Mouse (Mus musculus) layer of hippocampus, adult 11-12 months (tissue): ENCODE data around the gene Tunar.

Source experiments
- DNase-seq: peaks from one replicate; pipeline ENCODE4 v3.0.0; 2022; ENCODE audit warnings: low spot score

Tunar gene

DNA sequence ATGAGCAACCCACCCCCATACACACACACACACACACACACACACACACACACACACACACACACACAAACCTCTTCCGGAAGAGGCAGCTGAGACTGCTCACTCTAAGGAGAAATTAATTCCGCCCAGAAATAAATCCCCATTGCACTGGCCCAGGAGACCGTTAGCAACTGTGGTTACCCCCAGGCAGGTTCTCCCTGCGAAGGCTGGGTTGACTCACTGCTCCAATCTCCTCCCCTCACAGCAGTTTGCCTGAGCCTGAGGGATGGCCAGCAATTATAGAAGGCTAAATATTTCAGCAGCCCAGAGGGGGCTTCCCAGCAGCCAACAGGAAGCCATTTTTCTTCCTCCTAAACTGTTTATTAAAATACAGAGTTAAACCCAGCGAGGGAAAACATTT is 64.5 kb downstream of the Tunar start:
- DNase-seq = no peak

DNA sequence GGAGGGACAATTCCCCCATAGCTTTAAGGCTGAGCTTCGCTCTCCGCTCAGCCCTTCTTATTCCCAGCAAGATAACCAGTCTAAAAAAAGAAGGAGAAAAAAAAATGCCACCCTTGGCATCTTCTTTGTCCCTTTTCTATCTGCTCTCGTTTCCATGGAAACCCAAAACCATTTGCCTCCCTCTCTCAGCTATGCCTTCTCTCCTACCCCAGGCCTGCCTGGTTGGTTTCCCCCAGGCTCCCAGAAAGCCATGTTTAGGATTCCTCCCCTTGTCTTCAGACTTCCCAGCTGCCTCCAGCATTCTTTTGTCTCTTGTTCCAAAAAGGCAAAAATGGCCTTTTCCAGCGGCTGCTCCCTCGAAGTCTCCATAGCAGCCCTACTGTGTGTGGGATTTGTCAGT is 70.1 kb downstream of the Tunar start:
- no peak for DNase-seq

DNA sequence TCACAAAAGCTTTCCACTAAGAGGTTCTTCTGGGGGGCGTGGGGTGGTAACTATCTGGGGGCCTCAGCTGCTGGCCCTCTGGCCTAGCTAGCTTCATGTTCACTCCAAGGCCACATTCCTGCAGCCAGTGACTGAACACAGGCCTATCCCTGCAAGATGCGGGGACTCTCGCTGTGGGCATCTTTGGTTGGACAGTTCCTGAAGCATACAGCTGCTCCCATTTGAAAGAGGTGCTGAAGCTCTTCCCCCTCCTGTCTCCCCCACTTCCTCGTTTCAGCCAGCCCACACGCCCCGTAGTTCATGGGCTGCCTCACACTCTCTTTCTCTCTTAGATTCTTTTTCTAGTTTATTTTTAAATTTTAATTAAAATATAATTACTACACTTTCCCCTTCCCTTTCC is 72.3 kb downstream of the Tunar start:
- no peak for DNase-seq

DNA sequence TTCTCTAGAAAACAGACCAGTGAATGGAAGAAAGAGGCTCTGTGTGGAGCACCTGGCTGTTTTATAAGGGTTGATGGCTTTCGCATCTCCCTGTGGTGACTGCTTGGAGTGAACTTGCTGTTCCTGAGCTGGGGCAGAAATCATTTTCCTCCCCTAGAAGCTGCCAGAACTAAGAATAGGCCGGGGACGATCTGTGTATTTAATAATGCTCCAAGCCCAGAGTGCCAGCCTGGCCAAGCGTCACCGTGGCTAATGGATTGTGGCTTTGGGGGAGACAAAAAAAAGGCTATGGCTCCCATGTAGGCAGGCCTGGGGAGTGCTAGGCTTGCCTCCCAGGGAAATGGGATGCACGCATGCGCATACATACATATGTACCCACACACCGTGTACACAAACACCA is 80.2 kb downstream of the Tunar start:
- DNase-seq = no peak

DNA sequence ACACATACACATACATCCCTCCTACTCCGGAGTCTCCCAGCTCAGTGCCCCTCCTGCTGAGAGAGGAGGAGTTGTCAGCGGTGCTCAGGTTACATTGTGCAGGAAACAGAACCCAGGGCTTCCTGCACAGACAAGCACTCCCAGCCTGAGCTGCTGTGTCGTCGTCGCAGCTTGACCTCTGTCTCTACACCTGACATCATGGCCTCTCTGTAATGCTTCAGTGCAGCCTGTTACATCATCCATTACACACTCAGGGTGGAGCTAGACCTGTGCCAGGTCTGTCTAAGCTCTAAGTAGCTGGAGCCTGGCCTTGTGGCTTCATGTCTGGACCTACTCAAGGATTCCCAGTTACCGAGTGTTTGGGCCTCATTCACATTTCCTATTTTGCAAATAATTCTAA is 86.8 kb downstream of the Tunar start:
- DNase-seq = no peak

DNA sequence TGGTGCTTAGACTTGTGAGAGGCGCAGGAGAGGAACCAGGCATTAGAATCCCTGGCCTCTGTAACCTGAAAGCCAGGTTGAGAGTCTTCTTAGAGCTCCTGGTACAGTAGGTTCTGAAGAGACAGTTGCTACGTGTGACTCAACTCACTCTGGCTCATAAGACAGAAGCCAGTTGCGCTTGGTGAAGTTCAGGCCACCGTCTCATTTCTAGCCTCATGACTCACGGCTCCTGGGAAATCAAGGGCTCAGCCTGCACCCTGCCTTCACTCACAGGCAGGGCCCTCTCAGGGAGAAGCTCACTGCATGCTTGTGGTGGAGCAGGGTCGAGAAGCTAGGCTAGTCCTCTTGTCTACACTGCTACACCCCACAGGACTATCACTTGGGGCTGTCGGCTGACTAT is 92.9 kb downstream of the Tunar start:
- no peak for DNase-seq

DNA sequence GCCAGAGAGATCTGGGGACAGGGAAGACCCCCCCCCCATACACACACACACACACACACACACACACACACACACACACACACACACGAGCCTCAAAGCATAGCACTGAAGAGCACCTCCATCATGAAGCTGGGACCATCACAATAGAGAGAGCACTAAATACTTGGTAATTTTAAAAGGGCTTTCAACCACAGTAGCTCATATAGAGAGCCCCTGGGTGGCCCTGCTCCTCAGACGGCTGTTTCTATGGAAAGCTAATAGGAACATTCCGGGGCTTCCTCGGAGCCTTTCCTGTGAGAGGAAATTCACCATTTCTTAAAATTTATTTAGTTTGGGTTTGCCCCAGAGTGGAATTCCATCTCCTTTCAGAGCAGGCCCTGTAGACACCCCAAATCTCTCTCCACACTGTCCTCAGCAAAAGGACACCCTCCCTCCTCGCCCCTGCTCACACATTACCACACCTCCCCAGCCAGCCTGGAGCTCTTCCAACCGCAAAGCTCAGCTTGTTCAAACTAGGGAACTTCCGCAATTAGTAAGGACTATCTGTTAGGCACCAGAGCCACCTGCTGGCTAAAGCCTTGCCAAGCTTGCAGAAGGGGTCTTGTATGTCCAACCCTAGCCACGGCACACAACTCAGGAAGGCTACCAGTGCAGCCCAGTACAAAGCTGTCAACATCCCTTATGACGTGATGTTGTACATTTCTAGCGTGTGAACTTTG is 93.5 kb downstream of the Tunar start:
- peak; percentile 85 for DNase-seq

DNA sequence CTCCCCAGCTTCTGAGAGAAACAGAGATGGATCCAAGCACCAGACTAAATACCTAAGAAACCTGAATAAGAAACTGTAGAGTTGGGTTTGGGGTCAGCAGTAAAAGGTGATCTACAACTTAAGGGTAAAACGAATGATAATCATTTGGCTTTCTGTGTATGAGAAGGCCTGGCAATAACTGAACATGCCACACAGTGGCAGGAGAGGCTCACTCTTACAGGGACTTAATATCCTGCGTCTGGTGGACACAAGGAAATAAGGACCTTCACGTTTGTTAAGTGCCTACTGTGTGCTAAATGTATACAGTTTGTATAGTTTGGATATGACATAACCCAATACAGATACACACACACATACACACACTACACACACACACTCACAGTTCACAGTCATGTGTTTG is 98.2 kb downstream of the Tunar start:
- DNase-seq = no peak

DNA sequence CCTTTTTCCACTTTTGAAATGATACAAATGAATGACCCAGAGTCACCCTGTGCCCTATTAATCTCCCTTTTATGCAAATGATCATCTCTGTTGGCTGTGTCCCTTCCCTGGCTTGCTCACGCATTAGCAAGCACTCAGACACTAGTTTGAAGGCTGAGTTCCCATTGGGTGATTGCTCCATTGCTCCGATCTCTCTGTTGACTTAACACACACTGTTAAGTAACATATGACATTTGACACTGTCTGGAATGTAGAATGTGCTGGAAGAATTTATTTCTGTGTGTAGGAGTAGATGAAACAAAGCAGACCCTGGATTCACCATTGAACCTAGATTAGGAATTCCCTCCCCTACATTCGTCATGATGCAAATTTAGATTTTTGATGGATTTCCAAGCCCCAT is 99.1 kb downstream of the Tunar start:
- DNase-seq = no peak
